Mouse (Mus musculus): ENCODE measurements around the gene Rnase12.
"Not testable (repeated sequence)": the region's sequence is repeated elsewhere in the genome, so short reads cannot be mapped to it uniquely, and the experiment has no call there.

The Rnase12 gene

GRCm38 (mm10) chr14:51057401-51057831 is at the start of gene Rnase12:
Gene Rnase12 (minus strand): TSS chr14:51057661.
- peak; percentile 40 for DNase-seq (ENCODE audit: low read depth, low spot score)
- Histone ChIP-seq H3K36me3 (ENCODE audit: control insufficient read depth, insufficient read depth, low read length, poor library complexity, severe bottlenecking) (no peaks in the 10 kb centered on the region), H3K27me3 (ENCODE audit: control insufficient read depth, insufficient read depth, low read length, poor library complexity, severe bottlenecking) (no peaks in the 10 kb centered on the region)

DNA sequence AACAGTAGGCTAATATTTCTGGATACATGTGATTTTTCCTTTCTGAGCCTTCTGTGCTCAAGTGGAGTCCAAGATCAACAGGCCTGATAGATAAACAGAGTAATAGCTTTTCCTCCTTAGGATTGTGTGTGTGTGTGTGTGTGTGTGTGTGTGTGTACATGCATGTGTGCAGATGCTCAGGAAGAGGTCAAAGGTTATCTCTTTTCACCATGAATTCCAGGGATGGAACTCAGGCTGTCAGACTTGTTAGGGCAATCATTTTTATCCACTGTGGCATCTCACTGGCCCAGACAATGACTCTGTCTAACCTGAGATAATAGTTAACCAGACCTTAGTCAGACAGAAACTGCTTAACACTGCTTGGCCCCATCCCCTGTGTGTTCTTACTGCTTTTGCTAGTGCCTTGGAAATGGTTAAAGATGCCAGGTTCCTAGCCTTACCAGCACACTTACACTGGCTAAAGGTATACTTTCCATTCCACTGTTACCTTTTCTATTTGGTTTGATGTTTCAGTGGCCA is 49.0 kb upstream of the Rnase12 start:
- Histone ChIP-seq H3K36me3 (ENCODE audit: control insufficient read depth, insufficient read depth, low read length, poor library complexity, severe bottlenecking) (no peaks in the 10 kb centered on the region), H3K27me3 (ENCODE audit: control insufficient read depth, insufficient read depth, low read length, poor library complexity, severe bottlenecking) (no peaks in the 10 kb centered on the region)
- DNase-seq (ENCODE audit: low read depth, low spot score) = no peak

GRCm38 (mm10) chr14:51104366-51104765 is 46.9 kb upstream of the Rnase12 start:
- no peak for DNase-seq (ENCODE audit: low read depth, low spot score)
- H3K36me3 ChIP-seq (ENCODE audit: control insufficient read depth, insufficient read depth, low read length, poor library complexity, severe bottlenecking) = no peaks in the 10 kb centered on the region

DNA sequence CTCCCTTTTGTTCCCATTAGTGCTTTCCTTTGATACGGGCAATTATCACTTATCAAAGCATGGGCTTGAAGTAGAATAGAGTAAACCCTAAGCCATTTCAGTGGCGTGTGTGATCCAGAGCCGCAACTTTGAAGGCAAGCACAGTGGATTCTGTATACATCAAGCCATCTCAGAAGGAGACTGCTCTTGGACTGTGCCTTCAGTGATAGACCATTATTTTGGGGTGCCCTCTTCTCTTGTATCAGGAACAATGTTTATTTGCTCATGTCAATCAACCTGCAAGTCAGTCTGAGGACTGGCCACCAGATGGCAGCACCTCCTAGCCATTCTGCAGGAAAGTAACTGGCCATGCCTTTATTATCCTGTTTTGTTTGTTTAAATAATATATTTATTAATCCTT is 45.8 kb upstream of the Rnase12 start:
- no peaks in the 10 kb centered on the region for H3K36me3 ChIP-seq (ENCODE audit: control insufficient read depth, insufficient read depth, low read length, poor library complexity, severe bottlenecking)
- DNase-seq (ENCODE audit: low read depth, low spot score) = peak; percentile 87
- H3K27me3 ChIP-seq (ENCODE audit: control insufficient read depth, insufficient read depth, low read length, poor library complexity, severe bottlenecking) = no peaks in the 10 kb centered on the region

More at GRCm38 (mm10) chr14:51104366-51104765, 46.9 kb upstream of the Rnase12 start:
- no peaks in the 10 kb centered on the region for H3K27me3 ChIP-seq (ENCODE audit: control insufficient read depth, insufficient read depth, low read length, poor library complexity, severe bottlenecking)

GRCm38 (mm10) chr14:51101284-51101683 is 43.8 kb upstream of the Rnase12 start:
- no peaks in the 10 kb centered on the region for H3K27me3 ChIP-seq (ENCODE audit: control insufficient read depth, insufficient read depth, low read length, poor library complexity, severe bottlenecking)
- H3K36me3 ChIP-seq (ENCODE audit: control insufficient read depth, insufficient read depth, low read length, poor library complexity, severe bottlenecking) = no peaks in the 10 kb centered on the region
- no peak for DNase-seq (ENCODE audit: low read depth, low spot score)

DNA sequence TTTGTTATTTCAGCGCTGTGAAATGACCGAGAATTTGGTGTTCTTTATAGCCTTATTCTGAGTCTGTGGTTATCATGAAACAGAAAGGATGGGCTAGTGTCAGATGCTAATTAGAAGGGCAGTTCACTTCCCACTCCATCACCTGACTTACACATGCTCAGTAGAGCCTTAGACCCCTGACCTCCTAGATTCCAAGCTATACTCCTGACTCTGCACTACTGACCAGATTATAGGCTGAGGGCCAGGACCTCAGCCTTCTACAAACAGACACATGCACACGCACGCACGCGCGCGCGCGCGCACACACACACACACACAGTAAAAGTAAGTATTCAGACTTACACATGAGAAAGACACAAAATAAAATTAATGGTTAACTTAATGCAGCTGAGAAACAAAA is 41.5 kb upstream of the Rnase12 start:
- Histone ChIP-seq H3K27me3 (ENCODE audit: control insufficient read depth, insufficient read depth, low read length, poor library complexity, severe bottlenecking) (no peaks in the 10 kb centered on the region), H3K36me3 (ENCODE audit: control insufficient read depth, insufficient read depth, low read length, poor library complexity, severe bottlenecking) (no peaks in the 10 kb centered on the region)
- DNase-seq (ENCODE audit: low read depth, low spot score) = no peak

DNA sequence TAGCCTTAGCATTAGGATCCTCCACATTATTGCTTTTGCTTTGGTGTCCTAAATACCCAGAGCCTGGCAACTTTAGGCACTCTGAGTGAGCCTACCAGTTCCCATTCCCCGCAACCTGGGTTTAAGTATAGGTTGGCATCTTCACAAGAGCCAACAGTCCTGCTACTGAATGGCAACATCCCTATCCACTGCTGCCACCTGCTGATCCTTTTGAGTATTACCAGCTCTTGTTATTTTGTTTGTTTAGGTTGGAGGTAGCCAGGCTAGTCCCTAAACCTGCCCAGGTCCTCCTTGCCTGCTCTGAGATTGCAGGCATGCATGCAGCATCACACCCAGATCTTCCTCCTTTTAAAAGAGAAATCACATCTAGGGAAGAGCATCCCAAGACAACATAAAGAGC is 40.8 kb upstream of the Rnase12 start:
- DNase-seq (ENCODE audit: low read depth, low spot score) = peak; percentile 70
- not testable (repeated sequence) for H3K27me3 ChIP-seq (ENCODE audit: control insufficient read depth, insufficient read depth, low read length, poor library complexity, severe bottlenecking); H3K36me3 ChIP-seq (ENCODE audit: control insufficient read depth, insufficient read depth, low read length, poor library complexity, severe bottlenecking)

DNA sequence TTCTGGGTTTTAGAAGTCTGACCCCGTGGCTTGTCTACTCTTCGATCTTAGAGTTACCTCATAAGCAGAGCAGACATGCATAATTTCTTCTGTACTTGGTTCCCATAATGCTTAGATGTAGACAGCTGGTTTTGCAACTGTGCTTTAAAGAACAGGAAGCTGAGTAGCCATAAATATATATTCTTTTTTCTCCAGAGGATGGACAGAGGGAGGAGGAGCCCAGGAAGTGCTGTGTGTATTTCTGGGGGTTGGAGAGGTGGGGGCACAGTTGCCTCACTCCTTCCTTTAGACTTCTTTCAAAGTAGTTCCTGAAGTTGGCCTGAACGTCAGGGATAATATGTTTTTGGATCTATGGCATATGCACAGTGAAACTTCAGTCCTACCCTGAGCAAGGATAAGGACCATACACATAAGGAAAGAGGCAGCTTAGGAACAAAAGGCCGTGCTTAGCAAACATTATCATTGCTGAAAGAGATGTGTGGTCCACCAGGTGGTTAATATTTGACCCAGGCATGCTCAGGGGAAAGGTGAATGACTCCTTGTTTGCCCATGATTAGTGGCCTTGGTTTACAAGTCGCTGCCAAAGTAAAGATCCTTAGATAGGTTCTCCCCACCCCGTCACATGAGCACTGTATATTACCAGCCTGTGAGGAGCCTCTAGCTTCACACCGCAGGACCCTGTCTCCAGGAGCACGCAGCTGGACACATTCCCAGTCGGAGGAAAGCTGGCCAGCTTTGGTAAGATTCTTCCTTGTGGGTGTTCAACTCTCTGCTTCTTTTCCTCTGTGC is 38.5 kb upstream of the Rnase12 start:
- H3K27me3 ChIP-seq (ENCODE audit: control insufficient read depth, insufficient read depth, low read length, poor library complexity, severe bottlenecking) = no peaks in the 10 kb centered on the region
- no peaks in the 10 kb centered on the region for H3K36me3 ChIP-seq (ENCODE audit: control insufficient read depth, insufficient read depth, low read length, poor library complexity, severe bottlenecking)
- DNase-seq (ENCODE audit: low read depth, low spot score) = no peak

DNA sequence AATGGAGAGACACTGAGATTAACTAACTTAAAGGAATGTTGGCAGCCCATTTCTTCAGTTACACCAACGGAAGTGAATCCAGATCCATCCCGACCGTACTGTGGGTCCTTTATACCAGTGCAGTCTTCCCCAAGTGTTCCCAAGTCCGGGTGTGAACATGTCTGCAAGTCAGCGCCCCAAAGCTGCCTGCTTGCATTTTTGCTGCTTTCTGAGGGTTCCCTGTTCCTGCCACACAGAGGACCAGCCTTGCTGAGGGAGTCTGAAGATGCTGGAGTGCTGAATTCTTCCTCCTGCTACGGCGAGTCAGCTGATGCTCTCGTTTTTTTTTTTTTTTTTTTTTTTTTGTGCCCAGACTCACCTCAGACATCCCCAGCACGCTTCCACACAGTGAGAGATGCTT is 37.5 kb upstream of the Rnase12 start:
- no peaks in the 10 kb centered on the region for H3K36me3 ChIP-seq (ENCODE audit: control insufficient read depth, insufficient read depth, low read length, poor library complexity, severe bottlenecking)
- H3K27me3 ChIP-seq (ENCODE audit: control insufficient read depth, insufficient read depth, low read length, poor library complexity, severe bottlenecking) = no peaks in the 10 kb centered on the region
- no peak for DNase-seq (ENCODE audit: low read depth, low spot score)

- Histone ChIP-seq H3K27me3 (ENCODE audit: control insufficient read depth, insufficient read depth, low read length, poor library complexity, severe bottlenecking) (no peaks in the 10 kb centered on the region), H3K36me3 (ENCODE audit: control insufficient read depth, insufficient read depth, low read length, poor library complexity, severe bottlenecking) (no peaks in the 10 kb centered on the region)
- no peak for DNase-seq (ENCODE audit: low read depth, low spot score)
Measured at GRCm38 (mm10) chr14:51094096-51094875, 36.8 kb upstream of the Rnase12 start.

DNA sequence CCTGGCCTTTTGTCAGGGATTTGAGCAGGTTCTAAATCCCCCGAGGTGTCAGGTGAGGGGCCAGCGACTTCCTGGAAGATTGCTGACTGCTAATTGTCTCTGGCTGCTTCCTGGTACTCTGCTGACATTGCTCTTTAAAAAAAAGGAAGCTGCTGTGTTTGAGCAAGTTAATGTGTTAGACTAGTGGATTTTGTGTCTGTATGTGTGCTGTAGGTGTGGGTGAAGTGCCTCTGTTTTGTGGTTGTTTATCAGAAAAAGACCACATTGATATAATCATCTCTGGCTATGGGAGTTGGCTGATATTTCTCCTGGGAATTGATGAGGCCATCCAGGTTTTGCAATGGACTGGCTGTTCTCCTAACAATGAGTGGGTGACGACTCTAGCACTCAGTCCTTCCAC is 36.0 kb upstream of the Rnase12 start:
- no peaks in the 10 kb centered on the region for H3K27me3 ChIP-seq (ENCODE audit: control insufficient read depth, insufficient read depth, low read length, poor library complexity, severe bottlenecking)
- peak; percentile 65 for DNase-seq (ENCODE audit: low read depth, low spot score)
- no peaks in the 10 kb centered on the region for H3K36me3 ChIP-seq (ENCODE audit: control insufficient read depth, insufficient read depth, low read length, poor library complexity, severe bottlenecking)

GRCm38 (mm10) chr14:51092073-51092620 is 34.7 kb upstream of the Rnase12 start:
- no peaks in the 10 kb centered on the region for H3K36me3 ChIP-seq (ENCODE audit: control insufficient read depth, insufficient read depth, low read length, poor library complexity, severe bottlenecking)
- DNase-seq (ENCODE audit: low read depth, low spot score) = peak; percentile 34
- H3K27me3 ChIP-seq (ENCODE audit: control insufficient read depth, insufficient read depth, low read length, poor library complexity, severe bottlenecking) = no peaks in the 10 kb centered on the region

- Histone ChIP-seq H3K27me3 (ENCODE audit: control insufficient read depth, insufficient read depth, low read length, poor library complexity, severe bottlenecking) (no peaks in the 10 kb centered on the region), H3K36me3 (ENCODE audit: control insufficient read depth, insufficient read depth, low read length, poor library complexity, severe bottlenecking) (no peaks in the 10 kb centered on the region)
- DNase-seq (ENCODE audit: low read depth, low spot score) = no peak
Measured at GRCm38 (mm10) chr14:51090921-51091900, 33.8 kb upstream of the Rnase12 start, which contains the start of the genes Rnase4 and Ang. Gene Rnase4 (plus strand): TSS chr14:51091077. Gene Ang (plus strand): TSS chr14:51091150.
